Mouse (Mus musculus): ENCODE data around the gene Dbnl. TPM values are rescaled to one million over a fixed set of nuclear protein-coding genes. Genes with fewer than 3 reads are reported as not detected.

Gene Dbnl
- polyA plus RNA-seq, 1 experiment from 2014 or later = 82.7 TPM

DNA sequence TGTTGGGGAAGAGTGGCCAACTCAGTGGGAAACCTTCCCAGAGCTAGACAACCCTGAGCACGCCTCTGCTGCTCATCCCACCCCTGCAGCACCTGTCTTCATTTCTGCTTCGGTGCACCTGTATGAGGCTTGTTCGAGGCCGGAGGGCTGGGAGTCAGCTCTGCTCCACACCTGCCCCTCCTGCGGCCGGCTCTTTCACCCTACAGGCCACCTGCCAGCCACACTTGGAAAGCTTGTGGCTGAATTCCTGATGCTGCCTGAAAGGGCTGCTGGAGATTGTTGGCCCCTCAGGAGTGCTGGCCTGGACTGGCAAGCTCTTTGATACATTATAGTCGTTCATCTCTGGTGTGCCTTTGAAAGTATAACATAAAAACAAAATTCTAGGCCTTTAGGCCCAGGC lies 52.1 kb downstream of the Dbnl start:
- Histone ChIP-seq H3K4me3 (replicated peaks; ENCODE audit: low read depth, low read length) (no peak overlapping the region), H3K27ac (no peak overlapping the region), H3K36me3 (ENCODE audit: insufficient read depth, low read length) (no peaks in the 10 kb centered on the region), H3K9me3 (replicated peaks; ENCODE audit: low read length) (no peaks in the 10 kb centered on the region), H3K4me1 (replicated peaks; ENCODE audit: insufficient read depth, low read length) (no peaks in the 10 kb centered on the region), H3K27me3 (ENCODE audit: insufficient read depth, low read length) (no peaks in the 10 kb centered on the region), H3K4me2 (ENCODE audit: low read length) (no peak overlapping the region), H3K9ac (ENCODE audit: low read depth, low read length) (no peak overlapping the region)
- no peak for DNase-seq (ENCODE audit: low spot score)
- WGBS = 86% methylated on average over 7 of the region's 7 CpGs
- TF ChIP-seq CTCF (IDR thresholded peaks at IDR 0.05; ENCODE audit: low read depth) = no peak
- no peak for ATAC-seq (replicated peaks; ENCODE audit: low FRiP score, low read depth)

DNA sequence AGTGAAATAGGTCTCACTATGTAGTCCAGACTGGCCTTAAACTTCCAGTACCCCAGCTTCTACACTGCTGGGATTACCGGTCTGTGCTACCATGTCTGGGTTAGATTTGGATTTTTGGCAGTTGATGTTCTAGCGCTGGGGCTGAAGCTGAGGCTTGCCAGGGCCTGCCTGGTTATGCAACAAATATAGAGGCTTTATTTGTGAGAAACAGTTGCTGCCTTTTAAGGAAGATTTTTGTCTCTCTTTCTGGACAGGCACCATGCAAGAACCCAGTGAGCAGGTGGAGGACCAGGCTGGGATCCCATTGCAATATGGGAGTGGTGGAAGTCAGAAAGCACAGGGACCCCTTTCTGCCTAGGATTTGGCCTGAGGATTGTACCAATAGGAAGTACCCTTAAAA lies 53.5 kb downstream of the Dbnl start:
- ATAC-seq (replicated peaks; ENCODE audit: low FRiP score, low read depth) (no peak), DNase-seq (ENCODE audit: low spot score) (no peak)
- no peak overlapping the region for H3K4me3 ChIP-seq (replicated peaks; ENCODE audit: low read depth, low read length)
- no peaks in the 10 kb centered on the region for H3K9me3 ChIP-seq (replicated peaks; ENCODE audit: low read length)
- no peaks in the 10 kb centered on the region for H3K36me3 ChIP-seq (ENCODE audit: insufficient read depth, low read length)
- no peak overlapping the region for H3K4me2 ChIP-seq (ENCODE audit: low read length)
- H3K9ac ChIP-seq (ENCODE audit: low read depth, low read length) = no peak overlapping the region
- 0 out of 2 replicates have a peak, but pooled peaks cover 3% of the 10 kb centered on the region for H3K4me1 ChIP-seq (replicated peaks; ENCODE audit: insufficient read depth, low read length)
- TF ChIP-seq CTCF (IDR thresholded peaks at IDR 0.05; ENCODE audit: low read depth) = no peak
- no peak overlapping the region for H3K27ac ChIP-seq
- no peaks in the 10 kb centered on the region for H3K27me3 ChIP-seq (ENCODE audit: insufficient read depth, low read length)
- 95% methylated on average over 2 of the region's 2 CpGs for WGBS

- ATAC-seq (replicated peaks; ENCODE audit: low FRiP score, low read depth) = no peak
Measured at GRCm38 (mm10) chr11:5843131-5843530, 54.8 kb downstream of the Dbnl start.

GRCm38 (mm10) chr11:5846639-5847345 lies 58.5 kb downstream of the Dbnl start:
- Histone ChIP-seq H3K36me3 (ENCODE audit: insufficient read depth, low read length) (no peaks in the 10 kb centered on the region), H3K4me1 (replicated peaks; ENCODE audit: insufficient read depth, low read length) (0 out of 2 replicates have a peak, but pooled peaks cover 3% of the 10 kb centered on the region), H3K27ac (peak overlapping the region; percentile 58; the same call in 1 of the 2 replicates), H3K27me3 (ENCODE audit: insufficient read depth, low read length) (no peaks in the 10 kb centered on the region), H3K9me3 (replicated peaks; ENCODE audit: low read length) (no peaks in the 10 kb centered on the region), H3K4me3 (replicated peaks; ENCODE audit: low read depth, low read length) (no peak overlapping the region), H3K4me2 (ENCODE audit: low read length) (no peak overlapping the region), H3K9ac (ENCODE audit: low read depth, low read length) (no peak overlapping the region)
- ATAC-seq (replicated peaks; ENCODE audit: low FRiP score, low read depth) (peak; percentile 70), DNase-seq (ENCODE audit: low spot score) (peak; percentile 47)
- 50% methylated on average over 7 of the region's 7 CpGs for WGBS
- TF ChIP-seq CTCF (IDR thresholded peaks at IDR 0.05; ENCODE audit: low read depth) = no peak

More at GRCm38 (mm10) chr11:5843131-5843530, 54.8 kb downstream of the Dbnl start:
- Histone ChIP-seq H3K4me3 (replicated peaks; ENCODE audit: low read depth, low read length) (no peak overlapping the region), H3K9ac (ENCODE audit: low read depth, low read length) (no peak overlapping the region), H3K27ac (no peak overlapping the region), H3K9me3 (replicated peaks; ENCODE audit: low read length) (no peaks in the 10 kb centered on the region), H3K4me2 (ENCODE audit: low read length) (no peak overlapping the region), H3K36me3 (ENCODE audit: insufficient read depth, low read length) (no peaks in the 10 kb centered on the region), H3K27me3 (ENCODE audit: insufficient read depth, low read length) (no peaks in the 10 kb centered on the region), H3K4me1 (replicated peaks; ENCODE audit: insufficient read depth, low read length) (0 out of 2 replicates have a peak, but pooled peaks cover 3% of the 10 kb centered on the region)
- DNase-seq (ENCODE audit: low spot score) = no peak
- 86% methylated on average over 3 of the region's 3 CpGs for WGBS
- no peak for TF ChIP-seq CTCF (IDR thresholded peaks at IDR 0.05; ENCODE audit: low read depth)

- no peaks in the 10 kb centered on the region for H3K36me3 ChIP-seq (ENCODE audit: insufficient read depth, low read length)
- WGBS = 47% methylated on average over 6 of the region's 6 CpGs
- H3K27ac ChIP-seq = no peak overlapping the region
- H3K4me1 ChIP-seq (replicated peaks; ENCODE audit: insufficient read depth, low read length) = 0 out of 2 replicates have a peak, but pooled peaks cover 3% of the 10 kb centered on the region
- TF ChIP-seq CTCF (IDR thresholded peaks at IDR 0.05; ENCODE audit: low read depth) = no peak
- no peaks in the 10 kb centered on the region for H3K27me3 ChIP-seq (ENCODE audit: insufficient read depth, low read length)
- H3K4me3 ChIP-seq (replicated peaks; ENCODE audit: low read depth, low read length) = no peak overlapping the region
- H3K4me2 ChIP-seq (ENCODE audit: low read length) = no peak overlapping the region
- ATAC-seq (replicated peaks; ENCODE audit: low FRiP score, low read depth) (no peak), DNase-seq (ENCODE audit: low spot score) (no peak)
- no peaks in the 10 kb centered on the region for H3K9me3 ChIP-seq (replicated peaks; ENCODE audit: low read length)
- H3K9ac ChIP-seq (ENCODE audit: low read depth, low read length) = no peak overlapping the region
Measured at GRCm38 (mm10) chr11:5848741-5849140, 60.5 kb downstream of the Dbnl start.

- Histone ChIP-seq H3K27me3 (ENCODE audit: insufficient read depth, low read length) (no peaks in the 10 kb centered on the region), H3K9me3 (replicated peaks; ENCODE audit: low read length) (no peaks in the 10 kb centered on the region), H3K4me3 (replicated peaks; ENCODE audit: low read depth, low read length) (no peak overlapping the region), H3K36me3 (ENCODE audit: insufficient read depth, low read length) (no peaks in the 10 kb centered on the region), H3K9ac (ENCODE audit: low read depth, low read length) (no peak overlapping the region), H3K27ac (no peak overlapping the region), H3K4me2 (ENCODE audit: low read length) (no peak overlapping the region), H3K4me1 (replicated peaks; ENCODE audit: insufficient read depth, low read length) (0 out of 2 replicates have a peak, but pooled peaks cover 3% of the 10 kb centered on the region)
- DNase-seq (ENCODE audit: low spot score) = no peak
- WGBS = 69% methylated on average over 2 of the region's 2 CpGs
- TF ChIP-seq CTCF (IDR thresholded peaks at IDR 0.05; ENCODE audit: low read depth) = no peak
- ATAC-seq (replicated peaks; ENCODE audit: low FRiP score, low read depth) = no peak
Measured at GRCm38 (mm10) chr11:5849316-5849715, 61.0 kb downstream of the Dbnl start.
